Mouse (Mus musculus) urinary bladder, postnatal 4 days (tissue): ENCODE measurements around the gene H2-M10.4.
"Not testable (repeated sequence)": the region's sequence is repeated elsewhere in the genome, so short reads cannot be mapped to it uniquely, and the experiment has no call there.

Source experiments
- DNase-seq, 2 experiments: peaks; one replicate each; pipeline ENCODE4 v3.0.0; 2021 to 2022; ENCODE audit warnings: low spot score in 2 of 2

Gene H2-M10.4

DNA sequence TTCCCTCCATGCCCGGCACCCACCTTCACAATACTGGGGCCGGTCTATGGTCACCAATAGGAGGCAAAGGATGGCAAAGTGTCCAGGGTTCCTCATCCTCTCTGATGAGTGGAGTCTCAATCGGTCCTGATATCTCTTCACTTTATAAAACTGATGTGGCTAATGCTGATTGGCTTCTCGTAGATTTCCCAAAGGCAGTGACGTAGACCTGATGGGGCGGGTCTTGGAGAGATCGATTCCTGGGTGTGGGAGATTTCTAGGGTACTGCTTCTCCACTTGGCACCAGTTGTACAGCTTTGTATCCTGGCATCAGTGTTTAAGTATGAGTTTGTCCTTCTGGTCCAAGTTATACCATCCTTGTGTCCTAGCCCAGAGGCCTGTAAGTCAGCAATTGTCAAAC, at the start of gene H2-M10.4:
TSS of gene H2-M10.4 (minus strand) at position 101 of the 400 bp plus-strand sequence.
- DNase-seq, result no peak

DNA sequence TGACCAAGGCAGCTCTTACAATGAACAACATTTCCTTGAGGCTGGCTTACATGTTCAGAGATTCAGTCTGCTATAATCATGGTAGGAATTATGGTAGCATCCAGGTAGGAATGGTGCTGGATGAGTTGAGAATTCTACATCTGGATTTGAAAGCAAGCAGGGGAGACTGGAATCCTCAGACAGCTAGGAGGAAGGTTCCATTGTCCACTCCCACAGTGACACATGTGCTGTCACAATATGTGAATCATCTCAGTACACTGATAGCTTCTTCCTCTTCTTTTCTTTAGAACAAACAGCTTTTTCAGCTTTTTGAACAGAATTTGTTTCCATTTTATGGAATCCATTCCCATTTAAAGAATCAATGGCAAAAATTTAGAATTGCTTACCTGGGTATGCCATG, 41.8 kb upstream of the H2-M10.4 start:
- DNase-seq, result no peak

DNA sequence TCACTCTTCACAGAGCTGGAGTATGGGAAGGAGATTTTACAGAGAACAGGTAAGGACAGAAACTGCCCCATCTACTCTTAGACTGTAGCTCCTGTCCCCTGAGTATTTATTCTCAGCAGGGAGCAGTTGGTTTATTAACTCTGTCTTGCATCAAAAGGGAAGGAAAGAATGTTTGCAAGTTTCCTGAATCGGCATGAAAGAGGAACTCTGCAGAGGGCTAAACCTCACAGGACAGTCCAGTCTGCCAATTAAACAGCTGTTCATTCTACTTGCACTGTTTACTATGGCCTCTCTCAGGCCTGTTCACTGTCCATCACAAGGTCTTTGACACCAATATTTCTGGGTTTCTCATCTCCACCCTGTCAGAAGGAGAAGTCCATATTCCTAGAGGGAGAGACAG, 38.3 kb upstream of the H2-M10.4 start:
- no peak for DNase-seq

DNA sequence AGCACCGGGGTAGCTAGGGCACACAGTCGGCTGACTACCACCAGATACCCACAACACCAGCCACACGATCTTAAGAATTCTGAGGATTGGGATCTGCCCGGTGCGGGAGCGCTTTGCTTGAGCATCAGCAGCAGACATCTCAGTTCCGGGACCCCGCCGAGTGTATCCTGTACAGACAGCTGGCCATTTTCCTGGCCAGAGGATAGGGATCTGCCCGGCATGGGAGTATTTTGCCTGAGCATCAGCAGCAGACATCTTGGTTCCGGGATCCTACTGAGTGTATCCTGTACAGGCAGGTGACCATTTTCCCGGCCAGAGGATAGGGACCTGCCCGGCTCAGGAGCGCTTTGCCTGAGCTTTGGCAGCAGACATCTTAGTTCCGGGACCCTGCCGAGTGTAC, 26.0 kb upstream of the H2-M10.4 start:
- DNase-seq, result not testable (repeated sequence)

DNA sequence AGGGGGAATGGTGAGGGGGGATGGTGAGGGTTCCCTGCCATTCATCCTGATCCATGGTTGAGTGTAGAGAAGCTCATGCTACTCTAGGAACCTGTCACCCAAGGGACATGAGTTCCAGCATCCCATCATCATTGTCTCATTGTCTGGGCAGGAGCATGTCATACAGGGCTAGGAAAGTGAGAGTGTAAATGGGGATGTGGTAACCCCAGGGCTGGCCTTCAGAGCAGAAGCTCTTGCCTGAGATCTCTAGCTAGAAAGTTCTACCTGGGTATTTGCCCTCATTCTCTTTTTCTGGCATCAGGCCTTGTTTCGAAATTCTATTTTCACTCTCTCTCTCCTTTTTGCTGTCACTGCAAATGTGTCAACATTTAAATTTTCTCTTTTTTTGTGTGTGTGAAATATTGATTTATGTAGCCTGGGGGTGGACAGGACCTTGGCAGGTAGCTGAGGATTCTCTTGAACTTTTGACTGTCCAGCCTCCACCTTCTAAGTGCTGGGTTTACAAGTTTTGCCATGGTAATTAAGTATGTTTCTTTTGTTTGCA, 24.6 kb upstream of the H2-M10.4 start:
- no peak for DNase-seq

DNA sequence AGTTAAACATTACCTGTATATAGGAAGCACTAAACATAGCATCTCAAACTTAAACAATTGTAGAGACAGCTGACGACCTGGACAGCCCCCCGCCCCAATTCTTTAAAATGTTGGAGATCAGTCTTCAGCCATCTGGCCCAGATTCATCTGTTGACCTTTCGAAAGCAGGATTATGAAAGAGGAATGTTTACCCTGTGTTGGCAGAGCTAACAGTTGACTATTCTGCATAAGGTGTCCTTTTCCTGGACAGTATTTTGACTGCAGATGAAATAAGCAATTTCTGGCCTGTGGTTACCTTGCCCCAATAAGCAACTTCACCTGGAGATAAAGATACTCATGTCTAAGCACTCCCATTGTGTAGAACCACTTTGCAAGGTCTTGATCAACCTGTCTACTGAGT, 21.7 kb upstream of the H2-M10.4 start:
- no peak for DNase-seq

DNA sequence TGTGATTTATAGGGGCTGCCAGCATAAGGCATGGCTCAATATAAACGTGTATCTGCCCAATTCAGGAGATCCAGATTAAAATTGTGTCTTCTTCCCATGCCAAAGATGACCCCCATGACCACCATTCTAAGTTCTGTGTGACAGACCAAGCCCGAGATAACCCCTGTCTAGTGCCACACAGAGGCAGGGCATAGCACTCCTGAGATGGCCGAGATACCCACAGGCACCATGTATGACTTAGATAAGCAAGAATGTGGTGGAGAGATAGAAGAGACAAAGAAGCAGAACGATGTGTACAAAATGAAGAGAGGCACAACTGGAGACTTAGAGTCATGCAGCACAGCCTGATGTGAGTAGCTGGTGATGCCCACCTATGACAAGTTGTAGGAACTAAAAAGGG, 5.9 kb downstream of the H2-M10.4 start:
- DNase-seq, result no peak

DNA sequence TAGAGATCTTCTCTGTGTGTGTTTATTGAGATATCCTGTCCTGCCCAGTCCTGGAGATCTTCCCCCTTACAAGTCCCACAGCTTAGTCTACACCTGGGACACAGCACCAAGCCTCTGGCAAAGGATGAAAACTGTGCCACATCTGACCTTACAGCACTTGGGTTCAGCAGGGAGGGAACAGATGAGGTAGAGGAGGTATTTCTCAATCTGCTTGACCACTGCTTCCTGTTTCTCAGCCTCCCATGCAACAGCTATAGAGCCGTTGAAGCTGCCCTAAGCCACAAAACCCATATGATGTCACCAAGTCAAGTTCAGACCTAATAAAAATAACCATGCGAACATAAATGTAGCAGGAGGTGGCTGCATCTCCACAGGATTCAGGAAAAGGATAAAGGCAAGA, 30.7 kb downstream of the H2-M10.4 start:
- DNase-seq, result no peak

DNA sequence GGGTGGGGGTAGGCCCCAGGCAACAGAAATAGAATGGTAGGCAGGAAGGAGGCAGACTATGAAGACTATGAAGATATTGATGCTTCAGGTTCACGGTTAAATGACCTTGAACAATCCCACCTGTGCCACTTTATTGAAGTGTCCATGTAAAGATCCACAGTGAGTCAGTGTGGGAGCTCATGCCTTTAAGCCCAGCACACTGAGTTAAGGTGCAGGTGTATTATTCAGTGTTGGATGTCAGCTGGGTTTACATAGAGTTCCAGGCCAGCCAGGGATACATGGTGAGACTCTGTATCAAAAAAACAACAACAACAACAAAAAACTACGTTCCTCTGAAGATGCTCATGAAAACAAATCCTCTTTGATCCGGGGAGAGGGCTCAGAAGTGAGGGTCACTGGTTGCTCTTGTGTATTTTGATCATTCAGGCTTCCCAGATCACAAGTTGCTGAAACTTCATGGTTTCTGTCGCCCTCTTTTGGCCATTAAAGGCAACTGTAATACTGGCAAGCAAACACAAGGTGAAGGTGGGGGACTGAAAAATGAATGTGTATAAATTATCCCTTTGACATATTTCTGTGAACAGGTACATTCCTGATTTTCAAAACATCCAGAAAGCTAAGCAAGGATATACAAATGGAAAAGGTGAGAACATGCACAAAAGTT, 43.9 kb downstream of the H2-M10.4 start:
- no peak for DNase-seq

DNA sequence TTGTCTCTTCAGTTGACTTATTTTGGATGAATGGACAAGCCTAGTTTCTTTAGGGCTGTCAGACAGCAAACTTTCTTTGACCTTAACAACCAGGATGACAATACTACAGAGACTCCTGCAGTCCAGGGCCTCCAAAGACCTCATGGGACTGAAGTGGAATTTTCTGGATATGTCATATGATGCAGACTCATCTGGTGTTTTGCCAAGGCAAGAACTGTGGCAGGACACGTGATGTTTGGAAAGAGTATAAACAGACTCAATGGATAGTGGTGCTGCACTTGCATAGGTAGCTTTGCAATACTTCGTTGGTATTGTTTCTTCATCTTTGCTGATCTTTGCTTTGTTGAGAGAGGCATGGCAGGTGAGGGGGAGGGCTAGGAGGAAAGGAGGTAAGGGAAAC, 44.7 kb downstream of the H2-M10.4 start:
- DNase-seq, result no peak

DNA sequence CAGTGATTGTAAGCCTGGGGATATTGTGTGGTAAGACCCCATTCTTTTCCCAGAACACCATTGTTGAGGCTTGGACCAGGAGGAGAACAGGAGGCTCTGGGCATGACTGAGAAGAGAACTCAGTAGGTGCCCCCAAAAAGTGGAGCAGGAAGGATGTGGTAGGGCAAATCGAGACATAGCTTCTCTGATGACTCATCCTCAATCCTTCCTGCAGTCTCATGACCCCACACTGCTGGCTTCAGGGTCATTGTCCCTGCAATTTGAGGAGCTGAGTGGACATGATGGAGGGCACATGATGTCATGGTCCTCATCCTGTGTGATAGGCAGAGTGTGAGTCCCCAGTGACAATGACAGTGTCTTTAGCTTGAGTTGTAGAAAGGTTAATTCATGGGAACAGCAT, 46.7 kb downstream of the H2-M10.4 start:
- no peak for DNase-seq

DNA sequence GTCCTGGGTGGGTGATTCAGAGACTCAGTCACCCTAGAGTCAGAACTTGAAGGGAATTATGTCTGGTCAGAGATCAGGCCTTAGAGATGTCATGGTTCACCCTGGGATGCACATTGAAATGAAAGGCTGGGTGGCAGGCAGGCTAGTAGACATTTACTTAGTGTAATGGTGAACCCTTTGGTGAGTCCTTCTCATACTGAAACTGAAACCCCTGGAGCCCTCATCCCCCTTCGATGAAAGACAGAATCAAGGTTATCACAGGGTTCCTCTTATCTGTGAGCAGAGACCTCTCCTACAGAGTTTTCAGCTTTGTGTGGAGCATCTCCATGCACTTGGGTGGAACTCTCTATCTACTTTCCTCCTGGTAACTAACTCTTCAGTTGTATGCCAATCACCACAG, 47.8 kb downstream of the H2-M10.4 start:
- no peak for DNase-seq
